Mouse (Mus musculus): ENCODE measurements at regions not wholly inside any gene's neighbourhood (a gene's known extent, or its start where the extent isn't known, plus 50 kb on each side); places are given as distances from the start of the nearest gene placed in this dataset.

- TF ChIP-seq CTCF (IDR thresholded peaks at IDR 0.05), result no peak
- no peak for TF ChIP-seq POLR2A (IDR thresholded peaks at IDR 0.05; ENCODE audit: insufficient read depth, low read depth, low read length)
Observed at GRCm38 (mm10) chr12:77749438-77750007, 444.5 kb upstream of the Gm6657 start.

Measured in heart, adult 2 months (tissue).